Mouse (Mus musculus): ENCODE data around the gene Rdm1.
"Not testable (repeated sequence)": the region's sequence is repeated elsewhere in the genome, so short reads cannot be mapped to it uniquely, and the experiment has no call there.

DNA sequence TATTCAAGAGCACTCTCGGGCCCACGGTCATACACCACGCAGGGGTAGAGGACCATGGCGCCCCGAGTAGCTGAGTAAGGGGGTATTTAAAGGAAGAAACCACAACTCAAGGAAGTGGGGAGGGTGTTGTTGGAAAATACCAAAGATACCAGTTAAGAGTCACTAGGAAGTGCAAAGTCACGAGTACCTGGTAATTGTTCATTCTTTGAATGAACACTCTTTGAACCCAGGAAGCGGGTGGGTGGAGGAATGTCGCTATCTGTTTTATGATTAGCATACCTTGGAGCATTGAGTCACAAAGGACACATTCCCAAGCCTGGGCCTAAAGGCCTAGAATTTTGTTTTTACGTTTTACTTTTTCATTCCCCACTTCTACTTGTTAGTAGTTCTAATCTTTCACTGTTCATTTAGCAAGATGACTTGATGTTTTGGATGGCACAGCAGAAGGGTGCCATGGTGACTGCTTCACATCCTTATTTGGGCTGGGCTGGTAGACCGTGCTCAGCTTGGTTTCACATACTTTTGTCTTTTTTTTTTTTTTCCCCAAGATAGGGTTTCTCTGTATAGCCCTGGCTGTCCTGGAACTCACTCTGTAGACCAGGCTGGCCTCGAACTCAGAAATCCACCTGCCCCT, 6.9 kb upstream of the Rdm1 start:
- TF ChIP-seq CTCF (IDR thresholded peaks at IDR 0.05; ENCODE audit: low read depth, low read length); TAL1 (conservative IDR thresholded peaks at IDR 0.05; ENCODE audit: low read depth, low read length); GATA1 (IDR thresholded peaks at IDR 0.05; ENCODE audit: borderline replicate concordance, low read length): not testable (repeated sequence)

Data from G1E (cell line).